Mouse (Mus musculus): Measurements from ENCODE around the gene Kctd15. TPM values are rescaled to one million over a fixed set of nuclear protein-coding genes. Genes with fewer than 3 reads are reported as not detected.

Gene Kctd15
- polyA plus RNA-seq, 1 experiment from 2014 or later: 10.0 TPM

GRCm38 (mm10) chr7:34646144-34646795, 10.3 kb downstream of the Kctd15 start:
- ATAC-seq (replicated peaks; ENCODE audit: low FRiP score, low TSS enrichment, low read depth) (no peak), DNase-seq (ENCODE audit: low spot score) (no peak)
- no peaks in the 10 kb centered on the region for H3K9me3 ChIP-seq (ENCODE audit: control insufficient read depth, low read length)
- H3K27ac ChIP-seq (ENCODE audit: low read depth): no peak overlapping the region
- no peak overlapping the region for H3K4me3 ChIP-seq (ENCODE audit: low read depth, low read length)
- no peaks in the 10 kb centered on the region for H3K27me3 ChIP-seq (replicated peaks; ENCODE audit: control insufficient read depth, insufficient read depth, low read length)
- H3K4me2 ChIP-seq (ENCODE audit: low read length): no peak overlapping the region
- H3K9ac ChIP-seq (ENCODE audit: low read length): no peak overlapping the region
- peaks cover 87% of the 10 kb centered on the region for H3K36me3 ChIP-seq (ENCODE audit: control insufficient read depth, insufficient read depth, low read length)
- 86% methylated on average over 12 of the region's 12 CpGs for WGBS
- H3K4me1 ChIP-seq (replicated peaks; ENCODE audit: control insufficient read depth, insufficient read depth, low read length): no peaks in the 10 kb centered on the region

DNA sequence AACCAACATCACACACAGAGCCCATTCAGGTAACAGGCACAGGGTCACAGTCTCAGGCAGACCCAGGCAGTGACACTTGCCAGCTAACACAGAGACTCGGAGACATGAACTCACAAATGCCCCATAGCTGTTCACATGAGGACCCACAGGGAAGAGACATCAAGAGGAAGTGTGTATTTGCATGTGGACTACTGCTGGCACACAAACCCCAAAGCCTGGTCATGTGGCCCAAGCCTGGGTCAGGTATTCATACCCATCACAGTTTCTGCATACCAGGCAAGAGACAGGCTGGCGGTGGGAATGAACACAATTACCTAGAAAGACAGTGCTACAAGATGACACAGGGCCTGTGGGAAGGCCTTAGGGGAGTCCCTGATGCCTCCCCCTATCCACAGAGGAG, 10.9 kb downstream of the Kctd15 start:
- Histone ChIP-seq H3K4me3 (ENCODE audit: low read depth, low read length) (no peak overlapping the region), H3K4me2 (ENCODE audit: low read length) (no peak overlapping the region), H3K36me3 (ENCODE audit: control insufficient read depth, insufficient read depth, low read length) (peaks cover 93% of the 10 kb centered on the region), H3K4me1 (replicated peaks; ENCODE audit: control insufficient read depth, insufficient read depth, low read length) (no peaks in the 10 kb centered on the region), H3K9ac (ENCODE audit: low read length) (no peak overlapping the region), H3K9me3 (ENCODE audit: control insufficient read depth, low read length) (no peaks in the 10 kb centered on the region), H3K27me3 (replicated peaks; ENCODE audit: control insufficient read depth, insufficient read depth, low read length) (no peaks in the 10 kb centered on the region), H3K27ac (ENCODE audit: low read depth) (no peak overlapping the region)
- ATAC-seq (replicated peaks; ENCODE audit: low FRiP score, low TSS enrichment, low read depth) (no peak), DNase-seq (ENCODE audit: low spot score) (no peak)
- 88% methylated on average over 2 of the region's 2 CpGs for WGBS

DNA sequence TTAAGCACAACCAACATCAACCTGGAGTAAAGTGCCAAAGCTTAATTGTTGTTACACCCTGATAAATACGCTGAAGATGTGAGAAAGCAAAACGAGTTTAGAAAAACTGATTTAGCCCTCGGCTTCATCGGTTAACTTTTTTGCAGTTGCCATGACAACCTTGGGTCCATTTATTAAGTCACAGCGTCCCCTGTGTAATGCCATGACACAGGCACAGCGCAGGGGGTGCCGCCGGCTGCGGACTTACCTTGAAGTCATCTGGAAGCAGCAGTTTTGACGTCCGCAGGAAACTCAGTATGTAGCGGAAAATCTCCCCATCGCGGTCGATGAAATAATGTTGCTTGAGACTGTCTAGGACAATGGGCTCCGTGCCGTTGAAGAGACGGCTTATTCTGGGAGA, 11.9 kb downstream of the Kctd15 start:
- Histone ChIP-seq H3K27me3 (replicated peaks; ENCODE audit: control insufficient read depth, insufficient read depth, low read length) (no peaks in the 10 kb centered on the region), H3K4me2 (ENCODE audit: low read length) (no peak overlapping the region), H3K4me1 (replicated peaks; ENCODE audit: control insufficient read depth, insufficient read depth, low read length) (no peaks in the 10 kb centered on the region), H3K4me3 (ENCODE audit: low read depth, low read length) (no peak overlapping the region), H3K9ac (ENCODE audit: low read length) (no peak overlapping the region), H3K36me3 (ENCODE audit: control insufficient read depth, insufficient read depth, low read length) (peaks cover 93% of the 10 kb centered on the region), H3K9me3 (ENCODE audit: control insufficient read depth, low read length) (no peaks in the 10 kb centered on the region), H3K27ac (ENCODE audit: low read depth) (no peak overlapping the region)
- DNase-seq (ENCODE audit: low spot score): no peak
- ATAC-seq (replicated peaks; ENCODE audit: low FRiP score, low TSS enrichment, low read depth): no peak
- WGBS: 91% methylated on average over 18 of the region's 18 CpGs

- Histone ChIP-seq H3K4me1 (replicated peaks; ENCODE audit: control insufficient read depth, insufficient read depth, low read length) (no peaks in the 10 kb centered on the region), H3K4me3 (ENCODE audit: low read depth, low read length) (no peak overlapping the region), H3K27ac (ENCODE audit: low read depth) (no peak overlapping the region), H3K27me3 (replicated peaks; ENCODE audit: control insufficient read depth, insufficient read depth, low read length) (no peaks in the 10 kb centered on the region), H3K36me3 (ENCODE audit: control insufficient read depth, insufficient read depth, low read length) (peaks cover 90% of the 10 kb centered on the region), H3K9me3 (ENCODE audit: control insufficient read depth, low read length) (no peaks in the 10 kb centered on the region), H3K4me2 (ENCODE audit: low read length) (no peak overlapping the region), H3K9ac (ENCODE audit: low read length) (no peak overlapping the region)
- ATAC-seq (replicated peaks; ENCODE audit: low FRiP score, low TSS enrichment, low read depth): no peak
- 76% methylated on average over 6 of the region's 6 CpGs for WGBS
- no peak for DNase-seq (ENCODE audit: low spot score)
These were observed 13.2 kb downstream of the Kctd15 start for GRCm38 (mm10) chr7:34643329-34643728.

DNA sequence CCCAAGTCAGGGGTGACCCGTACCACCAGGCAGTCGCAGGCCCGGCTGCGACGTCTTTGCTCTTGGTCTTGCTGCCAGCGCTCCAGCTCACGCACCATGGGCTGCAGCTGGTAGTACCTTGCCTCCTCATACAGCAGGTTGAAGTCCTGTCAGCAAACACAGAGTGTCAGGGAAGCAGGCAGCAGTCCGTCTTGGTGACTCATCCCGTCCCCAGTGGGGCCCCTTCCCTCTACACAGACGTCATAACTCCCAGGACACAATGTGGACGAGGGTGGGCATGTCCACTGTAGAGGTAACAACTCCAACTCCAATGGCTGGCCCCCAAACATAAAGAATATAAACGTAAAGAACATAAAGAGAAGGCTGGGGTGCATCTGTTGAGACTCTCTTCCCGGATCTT, 14.6 kb downstream of the Kctd15 start:
- no peaks in the 10 kb centered on the region for H3K27me3 ChIP-seq (replicated peaks; ENCODE audit: control insufficient read depth, insufficient read depth, low read length)
- no peak for DNase-seq (ENCODE audit: low spot score)
- H3K9me3 ChIP-seq (ENCODE audit: control insufficient read depth, low read length): no peaks in the 10 kb centered on the region
- 0 out of 2 replicates have a peak, but pooled peaks have one; percentile 42 for ATAC-seq (replicated peaks; ENCODE audit: low FRiP score, low TSS enrichment, low read depth)
- no peak overlapping the region for H3K4me3 ChIP-seq (ENCODE audit: low read depth, low read length)
- peaks cover 77% of the 10 kb centered on the region for H3K36me3 ChIP-seq (ENCODE audit: control insufficient read depth, insufficient read depth, low read length)
- no peaks in the 10 kb centered on the region for H3K4me1 ChIP-seq (replicated peaks; ENCODE audit: control insufficient read depth, insufficient read depth, low read length)
- H3K4me2 ChIP-seq (ENCODE audit: low read length): no peak overlapping the region
- no peak overlapping the region for H3K9ac ChIP-seq (ENCODE audit: low read length)
- no peak overlapping the region for H3K27ac ChIP-seq (ENCODE audit: low read depth)
- WGBS: 77% methylated on average over 13 of the region's 13 CpGs

GRCm38 (mm10) chr7:34639798-34640197, 16.7 kb downstream of the Kctd15 start:
- no peak for ATAC-seq (replicated peaks; ENCODE audit: low FRiP score, low TSS enrichment, low read depth)

DNA sequence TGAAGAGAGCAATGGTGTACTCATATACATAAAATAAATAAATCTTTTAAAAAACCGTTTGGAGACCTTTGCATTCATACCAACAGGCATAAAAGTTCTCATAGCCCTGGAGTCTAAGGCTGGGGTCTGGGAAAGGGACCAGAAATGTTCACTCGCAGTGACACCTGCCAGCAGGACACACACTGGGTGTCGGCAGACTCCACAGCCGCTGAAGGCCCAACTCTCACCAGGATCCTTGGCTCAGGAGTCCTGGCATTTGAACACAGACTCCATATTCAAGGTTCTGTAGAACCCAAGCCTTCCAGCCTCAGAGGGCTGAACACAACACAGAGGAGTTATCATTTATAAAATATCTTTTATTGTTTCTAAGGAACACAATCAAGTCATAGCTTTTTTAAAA, 19.9 kb downstream of the Kctd15 start:
- no peaks in the 10 kb centered on the region for H3K27me3 ChIP-seq (replicated peaks; ENCODE audit: control insufficient read depth, insufficient read depth, low read length)
- no peaks in the 10 kb centered on the region for H3K4me1 ChIP-seq (replicated peaks; ENCODE audit: control insufficient read depth, insufficient read depth, low read length)
- H3K4me3 ChIP-seq (ENCODE audit: low read depth, low read length): no peak overlapping the region
- no peak overlapping the region for H3K4me2 ChIP-seq (ENCODE audit: low read length)
- no peak for ATAC-seq (replicated peaks; ENCODE audit: low FRiP score, low TSS enrichment, low read depth)
- no peak overlapping the region for H3K27ac ChIP-seq (ENCODE audit: low read depth)
- DNase-seq (ENCODE audit: low spot score): no peak
- H3K9ac ChIP-seq (ENCODE audit: low read length): no peak overlapping the region
- H3K9me3 ChIP-seq (ENCODE audit: control insufficient read depth, low read length): no peaks in the 10 kb centered on the region
- WGBS: 76% methylated on average over 4 of the region's 4 CpGs
- H3K36me3 ChIP-seq (ENCODE audit: control insufficient read depth, insufficient read depth, low read length): peaks cover 30% of the 10 kb centered on the region

More at GRCm38 (mm10) chr7:34639798-34640197, 16.7 kb downstream of the Kctd15 start:
- H3K9ac ChIP-seq (ENCODE audit: low read length): no peak overlapping the region
- H3K27ac ChIP-seq (ENCODE audit: low read depth): no peak overlapping the region
- no peaks in the 10 kb centered on the region for H3K27me3 ChIP-seq (replicated peaks; ENCODE audit: control insufficient read depth, insufficient read depth, low read length)
- WGBS: 85% methylated on average over 11 of the region's 11 CpGs
- H3K4me3 ChIP-seq (ENCODE audit: low read depth, low read length): no peak overlapping the region
- DNase-seq (ENCODE audit: low spot score): no peak
- no peak overlapping the region for H3K4me2 ChIP-seq (ENCODE audit: low read length)
- peaks cover 58% of the 10 kb centered on the region for H3K36me3 ChIP-seq (ENCODE audit: control insufficient read depth, insufficient read depth, low read length)
- no peaks in the 10 kb centered on the region for H3K9me3 ChIP-seq (ENCODE audit: control insufficient read depth, low read length)
- no peaks in the 10 kb centered on the region for H3K4me1 ChIP-seq (replicated peaks; ENCODE audit: control insufficient read depth, insufficient read depth, low read length)

- 82% methylated on average over 10 of the region's 10 CpGs for WGBS
These were observed 23.4 kb downstream of the Kctd15 start for GRCm38 (mm10) chr7:34632966-34633742.

More at GRCm38 (mm10) chr7:34632966-34633742, 23.4 kb downstream of the Kctd15 start:
- H3K9me3 ChIP-seq (ENCODE audit: control insufficient read depth, low read length): no peaks in the 10 kb centered on the region
- peaks cover 6% of the 10 kb centered on the region; the same call in 1 of the 2 replicates for H3K4me1 ChIP-seq (replicated peaks; ENCODE audit: control insufficient read depth, insufficient read depth, low read length)
- no peak for ATAC-seq (replicated peaks; ENCODE audit: low FRiP score, low TSS enrichment, low read depth)
- no peak overlapping the region for H3K4me3 ChIP-seq (ENCODE audit: low read depth, low read length)
- H3K27me3 ChIP-seq (replicated peaks; ENCODE audit: control insufficient read depth, insufficient read depth, low read length): no peaks in the 10 kb centered on the region
- no peak for DNase-seq (ENCODE audit: low spot score)
- no peak overlapping the region for H3K27ac ChIP-seq (ENCODE audit: low read depth)
- no peaks in the 10 kb centered on the region for H3K36me3 ChIP-seq (ENCODE audit: control insufficient read depth, insufficient read depth, low read length)
- H3K9ac ChIP-seq (ENCODE audit: low read length): no peak overlapping the region
- H3K4me2 ChIP-seq (ENCODE audit: low read length): no peak overlapping the region
